Mouse (Mus musculus): ENCODE data around the gene Slc22a15.

Gene Slc22a15

GRCm38 (mm10) chr3:101923843-101924740 lies at the start of gene Slc22a15:
Gene Slc22a15 (minus strand): TSS chr3:101924453.
- no peak for DNase-seq (ENCODE audit: low read depth, low spot score)

DNA sequence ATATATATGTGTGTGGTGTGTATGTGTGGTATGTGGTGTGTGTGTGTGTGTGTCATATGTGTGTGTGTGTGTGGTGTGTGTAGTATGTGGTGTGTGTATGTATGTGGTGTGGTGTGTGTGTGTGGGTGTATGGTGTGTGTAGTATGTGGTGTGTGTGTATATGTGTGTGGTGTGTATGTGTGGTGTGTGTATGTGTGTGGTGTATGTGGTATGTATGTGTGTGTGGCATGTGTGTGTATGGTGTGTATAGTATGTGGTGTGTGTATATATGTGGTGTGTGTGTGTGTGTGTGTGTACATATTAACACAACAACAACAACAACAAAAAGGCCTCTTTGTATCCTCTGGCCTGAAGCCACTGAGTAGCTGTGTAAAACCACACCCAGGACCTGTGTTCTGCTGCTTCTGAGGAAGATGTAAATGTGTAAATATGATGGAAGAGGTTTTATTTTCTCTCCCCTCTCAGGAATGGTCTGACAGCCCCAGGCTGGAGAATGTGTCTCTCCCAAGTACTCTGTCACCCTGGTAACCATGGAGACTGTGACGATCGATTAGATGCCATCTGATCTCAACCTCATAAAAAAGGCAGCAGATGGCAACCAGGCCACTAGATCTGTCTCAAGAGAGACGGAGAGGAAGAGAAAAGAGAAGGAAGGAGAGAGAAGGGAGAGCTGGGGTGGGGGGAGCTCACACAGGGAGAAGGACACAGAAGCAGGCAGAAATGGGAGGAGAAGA lies 42.7 kb upstream of the Slc22a15 start:
- DNase-seq (ENCODE audit: low read depth, low spot score), result no peak

GRCm38 (mm10) chr3:101964352-101964751 lies 40.1 kb upstream of the Slc22a15 start:
- DNase-seq (ENCODE audit: low read depth, low spot score), result no peak

- no peak for DNase-seq (ENCODE audit: low read depth, low spot score)
Observed at GRCm38 (mm10) chr3:101963501-101963900, 39.2 kb upstream of the Slc22a15 start.

DNA sequence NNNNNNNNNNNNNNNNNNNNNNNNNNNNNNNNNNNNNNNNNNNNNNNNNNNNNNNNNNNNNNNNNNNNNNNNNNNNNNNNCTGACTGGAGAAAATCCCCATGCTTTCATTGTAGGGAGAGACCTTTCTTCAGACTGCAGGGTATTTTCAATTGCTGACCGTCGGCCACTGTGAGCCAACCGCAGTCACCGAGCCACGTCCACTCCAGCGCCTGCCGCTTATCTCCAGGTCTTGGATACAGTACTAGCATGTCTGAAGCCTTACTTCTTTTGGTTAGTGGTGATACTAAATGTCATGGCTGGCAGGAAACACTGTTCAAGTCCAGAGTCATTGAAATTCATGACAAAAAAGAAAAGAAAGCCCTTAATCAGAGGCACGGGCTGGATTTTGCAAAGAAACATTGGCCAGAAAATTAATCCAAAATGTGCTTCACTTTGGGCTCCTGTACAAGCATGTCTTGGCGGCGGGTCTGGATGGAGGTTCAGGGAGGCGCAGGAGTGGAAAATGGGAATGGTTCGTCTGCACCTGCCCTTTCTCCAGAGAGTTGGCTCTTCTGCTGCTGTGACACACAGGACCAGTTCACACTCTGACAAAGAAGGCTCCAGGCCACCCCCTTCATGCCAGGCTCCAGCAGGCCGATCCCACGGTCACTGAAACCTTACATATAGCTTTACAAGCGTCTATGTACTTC lies 37.0 kb upstream of the Slc22a15 start:
- no peak for DNase-seq (ENCODE audit: low read depth, low spot score)

GRCm38 (mm10) chr3:101958047-101958446 lies 33.8 kb upstream of the Slc22a15 start:
- DNase-seq (ENCODE audit: low read depth, low spot score), result no peak

GRCm38 (mm10) chr3:101953506-101953905 lies 29.3 kb upstream of the Slc22a15 start:
- DNase-seq (ENCODE audit: low read depth, low spot score), result no peak

DNA sequence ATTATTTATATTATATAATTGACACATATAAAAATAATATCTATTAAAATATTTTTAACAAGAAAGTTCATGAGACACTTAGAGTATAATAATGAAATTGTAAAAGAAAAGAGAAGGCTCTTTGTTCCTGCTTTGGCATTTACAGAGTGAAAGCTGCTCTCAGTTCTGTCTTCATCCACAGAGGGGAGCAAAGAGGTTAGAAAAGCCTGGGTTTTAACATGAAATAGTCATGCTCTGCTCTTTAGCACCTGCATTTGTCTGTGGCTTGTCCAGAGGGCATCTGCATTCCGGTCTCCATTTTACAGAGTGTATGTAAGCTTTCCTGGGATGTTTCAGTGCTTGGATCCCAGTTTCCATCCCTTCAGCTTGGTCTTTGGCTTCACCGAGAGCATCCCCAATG lies 28.3 kb upstream of the Slc22a15 start:
- no peak for DNase-seq (ENCODE audit: low read depth, low spot score)

DNA sequence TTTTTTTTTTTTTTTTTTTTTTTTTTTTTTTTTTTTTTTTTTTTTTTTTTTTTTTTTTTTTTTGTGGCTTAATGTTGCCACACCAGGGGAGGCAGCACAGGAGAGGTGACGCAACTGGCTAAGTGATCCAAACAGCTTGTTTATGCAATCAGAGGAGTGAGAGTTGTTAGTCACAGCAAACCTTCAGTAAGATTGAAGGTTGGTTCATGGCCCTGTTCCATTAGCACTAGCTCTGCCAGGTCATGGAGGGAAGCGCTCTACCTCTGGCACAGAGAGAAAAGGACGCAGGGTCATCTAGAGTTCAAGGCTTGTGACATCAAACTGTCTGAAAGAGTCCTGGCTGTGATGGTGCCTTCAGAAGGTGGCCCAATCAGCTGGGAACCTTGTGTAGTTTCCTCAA lies 24.3 kb upstream of the Slc22a15 start:
- DNase-seq (ENCODE audit: low read depth, low spot score), result no peak

DNA sequence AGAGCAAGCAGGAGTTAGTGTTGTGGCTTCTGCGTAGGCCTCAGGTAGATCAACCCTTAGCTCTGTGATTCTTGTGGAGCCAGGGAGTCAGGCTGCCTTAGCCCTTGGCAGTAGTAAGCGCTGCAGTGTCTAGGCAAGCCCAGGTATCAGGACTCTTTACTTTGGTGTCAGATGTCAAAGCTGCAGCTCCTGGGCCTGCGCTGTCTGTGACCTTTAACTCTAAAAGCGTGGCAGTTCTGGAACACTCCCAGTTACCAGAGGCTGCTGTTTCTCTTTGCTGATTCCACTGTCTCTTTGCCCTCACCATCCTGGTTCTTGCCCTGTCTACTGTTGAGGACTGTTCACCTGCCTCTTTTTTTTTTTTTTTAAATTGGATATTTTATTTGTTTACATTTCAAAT lies 23.0 kb upstream of the Slc22a15 start:
- DNase-seq (ENCODE audit: low read depth, low spot score), result no peak

DNA sequence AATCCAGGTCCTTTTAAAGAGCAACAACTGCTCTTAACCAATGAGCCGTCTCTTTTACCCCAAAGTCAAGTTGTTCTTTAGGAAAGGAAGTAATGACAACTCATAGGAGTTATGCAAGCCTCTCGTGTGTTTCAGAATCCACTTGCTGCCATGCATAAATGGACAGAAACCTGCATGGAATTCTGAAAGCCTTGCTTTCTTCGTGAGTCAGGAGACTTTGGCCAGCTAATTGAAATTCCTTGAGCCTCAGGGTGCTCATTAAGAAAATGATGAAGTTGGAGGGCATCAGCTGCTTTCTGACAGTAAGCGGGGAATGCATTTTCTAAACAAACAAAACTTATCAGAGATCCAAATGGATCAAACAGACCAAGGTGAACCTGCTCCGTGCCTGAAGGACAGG lies 21.0 kb upstream of the Slc22a15 start:
- no peak for DNase-seq (ENCODE audit: low read depth, low spot score)

GRCm38 (mm10) chr3:101940418-101940817 lies 16.2 kb upstream of the Slc22a15 start:
- no peak for DNase-seq (ENCODE audit: low read depth, low spot score)

- no peak for DNase-seq (ENCODE audit: low read depth, low spot score)
Observed at GRCm38 (mm10) chr3:101939865-101940264, 15.6 kb upstream of the Slc22a15 start.

GRCm38 (mm10) chr3:101939152-101939551 lies 14.9 kb upstream of the Slc22a15 start:
- DNase-seq (ENCODE audit: low read depth, low spot score), result no peak

- DNase-seq (ENCODE audit: low read depth, low spot score), result no peak
Observed at GRCm38 (mm10) chr3:101936369-101936768, 12.1 kb upstream of the Slc22a15 start.

GRCm38 (mm10) chr3:101933820-101934219 lies 9.6 kb upstream of the Slc22a15 start:
- no peak for DNase-seq (ENCODE audit: low read depth, low spot score)

GRCm38 (mm10) chr3:101929105-101929876 lies 5.0 kb upstream of the Slc22a15 start:
- DNase-seq (ENCODE audit: low read depth, low spot score), result no peak

GRCm38 (mm10) chr3:101926636-101927035 lies 2.4 kb upstream of the Slc22a15 start:
- DNase-seq (ENCODE audit: low read depth, low spot score), result no peak

- DNase-seq (ENCODE audit: low read depth, low spot score), result no peak
Observed at GRCm38 (mm10) chr3:101925663-101926062, 1.4 kb upstream of the Slc22a15 start.

- no peak for DNase-seq (ENCODE audit: low read depth, low spot score)
Observed at GRCm38 (mm10) chr3:101922366-101922765, 1.9 kb downstream of the Slc22a15 start.

GRCm38 (mm10) chr3:101918526-101918925 lies 5.7 kb downstream of the Slc22a15 start:
- no peak for DNase-seq (ENCODE audit: low read depth, low spot score)
